Mouse (Mus musculus) midbrain, embryonic 14.5 days (tissue): Measurements from ENCODE around the gene Rpp14. TPM values are rescaled to one million over a fixed set of nuclear protein-coding genes. Genes with fewer than 3 reads are reported as not detected.

Experiments
- ATAC-seq: fragments of 200-750 bp; cut with Nextera tagmentation; 2 replicates; pipeline ENCODE4 v1.8.0; 2017; ENCODE audit warnings: moderate number of reproducible peaks, moderate library complexity; ENCODE audit not compliant: low FRiP score, low TSS enrichment
- DNase-seq: peaks from one replicate; pipeline ENCODE4 v3.0.0-alpha.2; 2015
- H3K27ac ChIP-seq: fragments of 300-500 bp; sonication (generic); replicated peaks from 2 replicates; pipeline ENCODE4 v1.5.1; 2014; ENCODE audit warnings: mild to moderate bottlenecking, low read depth, low read length, moderate library complexity
- H3K27me3 ChIP-seq: fragments of 300-500 bp; sonication (generic); 2 replicates; pipeline ENCODE4 v1.6.1; 2014; ENCODE audit warnings: low read length, control low read depth, mixed read lengths; ENCODE audit not compliant: control insufficient read depth, insufficient read depth
- H3K36me3 ChIP-seq: fragments of 300-500 bp; sonication (generic); 2 replicates; pipeline ENCODE4 v1.6.1; 2014; ENCODE audit warnings: low read length, control low read depth; ENCODE audit not compliant: control insufficient read depth, insufficient read depth
- H3K4me1 ChIP-seq: fragments of 300-500 bp; sonication (generic); 2 replicates; pipeline ENCODE4 v1.6.1; 2014; ENCODE audit warnings: mild to moderate bottlenecking, antibody characterized with exemption, low read length, control low read depth; ENCODE audit not compliant: control insufficient read depth, insufficient read depth
- H3K4me2 ChIP-seq: fragments of 300-500 bp; sonication (generic); 2 replicates; pipeline ENCODE4 v1.6.1; 2014; ENCODE audit warnings: mild to moderate bottlenecking, low read length, moderate library complexity
- H3K4me3 ChIP-seq: fragments of 300-500 bp; sonication (generic); replicated peaks from 2 replicates; pipeline ENCODE4 v1.5.1; 2014; ENCODE audit warnings: low read depth, low read length
- H3K9ac ChIP-seq: fragments of 300-500 bp; sonication (generic); replicated peaks from 2 replicates; pipeline ENCODE4 v1.6.1; 2014; ENCODE audit warnings: mild to moderate bottlenecking, low read length, moderate library complexity
- H3K9me3 ChIP-seq: fragments of 300-500 bp; sonication (generic); 2 replicates; pipeline ENCODE4 v1.6.1; 2016; ENCODE audit warnings: low read length, control low read depth, mixed read lengths; ENCODE audit not compliant: control insufficient read depth
- WGBS: fragments of 180-500 bp; shearing (Covaris S2); extraction: QIAGEN DNeasy Blood & Tissue Kit; methylation state at CpG from one replicate; pipeline ENCODE4 v1.1.7; 2014; 5-methylcytosine and 5-hydroxymethylcytosine counted together
- polyA plus RNA-seq: library from polyadenylated mRNA; unstranded; fragments of >200 nt; fragmentation: Nextera tagmentation; extraction: Ambion mirVana; gene quantifications from 2 replicates; pipeline ENCODE4 v1.2.1, GENCODE M21; 2014

Gene Rpp14
- polyA plus RNA-seq, 1 experiment from 2014 or later = 59.6 TPM

- H3K27me3 ChIP-seq = no peaks in the 10 kb centered on the region
- WGBS = 88% methylated on average over 3 of the region's 3 CpGs
- H3K4me1 ChIP-seq = no peaks in the 10 kb centered on the region
- H3K4me3 ChIP-seq = no peak overlapping the region
- H3K9ac ChIP-seq = no peak overlapping the region
- ATAC-seq = no peak
- no peak for DNase-seq
- H3K9me3 ChIP-seq = no peaks in the 10 kb centered on the region
- H3K27ac ChIP-seq = no peak overlapping the region
- 0 out of 2 replicates have a peak, but pooled peaks cover 10% of the 10 kb centered on the region for H3K36me3 ChIP-seq
- no peak overlapping the region for H3K4me2 ChIP-seq
These were observed 40.0 kb upstream of the Rpp14 start for GRCm38 (mm10) chr14:8040179-8040578.

- Histone ChIP-seq H3K36me3 (0 out of 2 replicates have a peak, but pooled peaks cover 10% of the 10 kb centered on the region), H3K9ac (no peak overlapping the region), H3K9me3 (no peaks in the 10 kb centered on the region), H3K27me3 (no peaks in the 10 kb centered on the region), H3K4me3 (no peak overlapping the region), H3K4me2 (no peak overlapping the region), H3K27ac (no peak overlapping the region), H3K4me1 (no peaks in the 10 kb centered on the region)
- DNase-seq (no peak), ATAC-seq (no peak)
- WGBS = 88% methylated on average over 12 of the region's 12 CpGs
These were observed 39.1 kb upstream of the Rpp14 start for GRCm38 (mm10) chr14:8040911-8041678.

- WGBS = 90% methylated on average over 2 of the region's 2 CpGs
- DNase-seq (no peak), ATAC-seq (no peak)
- Histone ChIP-seq H3K36me3 (peaks cover 16% of the 10 kb centered on the region), H3K4me1 (no peaks in the 10 kb centered on the region), H3K27ac (no peak overlapping the region), H3K4me3 (no peak overlapping the region), H3K27me3 (no peaks in the 10 kb centered on the region), H3K4me2 (no peak overlapping the region), H3K9ac (no peak overlapping the region), H3K9me3 (no peaks in the 10 kb centered on the region)
These were observed 38.0 kb upstream of the Rpp14 start for GRCm38 (mm10) chr14:8042120-8042519.

- Histone ChIP-seq H3K4me3 (no peak overlapping the region), H3K36me3 (peaks cover 21% of the 10 kb centered on the region), H3K4me1 (no peaks in the 10 kb centered on the region), H3K4me2 (no peak overlapping the region), H3K27ac (no peak overlapping the region), H3K9me3 (no peaks in the 10 kb centered on the region), H3K27me3 (no peaks in the 10 kb centered on the region), H3K9ac (no peak overlapping the region)
- DNase-seq = no peak
- no peak for ATAC-seq
- WGBS = 94% methylated on average over 9 of the region's 9 CpGs
These were observed 37.6 kb upstream of the Rpp14 start for GRCm38 (mm10) chr14:8042577-8042976.

- WGBS = 67% methylated on average over 8 of the region's 8 CpGs
- H3K36me3 ChIP-seq = peaks cover 30% of the 10 kb centered on the region
- H3K9ac ChIP-seq = no peak overlapping the region
- H3K4me2 ChIP-seq = no peak overlapping the region
- ATAC-seq (no peak), DNase-seq (peak; percentile 71)
- H3K4me1 ChIP-seq = no peaks in the 10 kb centered on the region
- no peaks in the 10 kb centered on the region for H3K9me3 ChIP-seq
- H3K27me3 ChIP-seq = no peaks in the 10 kb centered on the region
- H3K4me3 ChIP-seq = no peak overlapping the region
- no peak overlapping the region for H3K27ac ChIP-seq
These were observed 35.8 kb upstream of the Rpp14 start for GRCm38 (mm10) chr14:8044330-8044729.

- 89% methylated on average over 6 of the region's 6 CpGs for WGBS
- no peak for DNase-seq
- H3K36me3 ChIP-seq = peaks cover 34% of the 10 kb centered on the region
- no peak overlapping the region for H3K4me3 ChIP-seq
- H3K4me1 ChIP-seq = no peaks in the 10 kb centered on the region
- no peak overlapping the region for H3K9ac ChIP-seq
- no peak for ATAC-seq
- no peak overlapping the region for H3K27ac ChIP-seq
- no peak overlapping the region for H3K4me2 ChIP-seq
- H3K27me3 ChIP-seq = no peaks in the 10 kb centered on the region
- no peaks in the 10 kb centered on the region for H3K9me3 ChIP-seq
These were observed 35.4 kb upstream of the Rpp14 start for GRCm38 (mm10) chr14:8044786-8045185.

- WGBS = 92% methylated on average over 11 of the region's 11 CpGs
- DNase-seq = no peak
- H3K27me3 ChIP-seq = no peaks in the 10 kb centered on the region
- H3K27ac ChIP-seq = no peak overlapping the region
- no peak overlapping the region for H3K9ac ChIP-seq
- no peak for ATAC-seq
- H3K4me2 ChIP-seq = no peak overlapping the region
- no peaks in the 10 kb centered on the region for H3K9me3 ChIP-seq
- H3K36me3 ChIP-seq = peaks cover 39% of the 10 kb centered on the region
- H3K4me3 ChIP-seq = no peak overlapping the region
- H3K4me1 ChIP-seq = no peaks in the 10 kb centered on the region
These were observed 34.9 kb upstream of the Rpp14 start for GRCm38 (mm10) chr14:8045187-8045846.

- WGBS = 99% methylated on average over 6 of the region's 6 CpGs
- H3K36me3 ChIP-seq = peaks cover 47% of the 10 kb centered on the region
- DNase-seq (no peak), ATAC-seq (no peak)
- no peak overlapping the region for H3K9ac ChIP-seq
- H3K4me3 ChIP-seq = no peak overlapping the region
- no peak overlapping the region for H3K4me2 ChIP-seq
- no peaks in the 10 kb centered on the region for H3K9me3 ChIP-seq
- H3K27ac ChIP-seq = no peak overlapping the region
- no peaks in the 10 kb centered on the region for H3K4me1 ChIP-seq
- H3K27me3 ChIP-seq = no peaks in the 10 kb centered on the region
These were observed 33.3 kb upstream of the Rpp14 start for GRCm38 (mm10) chr14:8046839-8047238.

- no peak overlapping the region for H3K9ac ChIP-seq
- H3K4me1 ChIP-seq = no peaks in the 10 kb centered on the region
- no peak overlapping the region for H3K4me3 ChIP-seq
- H3K27ac ChIP-seq = no peak overlapping the region
- 92% methylated on average over 10 of the region's 10 CpGs for WGBS
- H3K4me2 ChIP-seq = no peak overlapping the region
- ATAC-seq (no peak), DNase-seq (no peak)
- peaks cover 40% of the 10 kb centered on the region for H3K36me3 ChIP-seq
- no peaks in the 10 kb centered on the region for H3K27me3 ChIP-seq
- H3K9me3 ChIP-seq = no peaks in the 10 kb centered on the region
These were observed 30.8 kb upstream of the Rpp14 start for GRCm38 (mm10) chr14:8049334-8049733.
